Mouse (Mus musculus) cerebellum, adult (tissue): Measurements from ENCODE around the gene Tigd4.
A peak's percentile ranks its signal among the peaks of the same experiment; 100 is the strongest.
"Not testable (repeated sequence)": the region's sequence is repeated elsewhere in the genome, so short reads cannot be mapped to it uniquely, and the experiment has no call there.

ENCODE experiments used
- ATAC-seq: cut with Nextera tagmentation; 2 replicates; pipeline ENCODE4 v1.9.2; 2017; ENCODE audit warnings: mild to moderate bottlenecking, moderate library complexity, mixed read lengths; ENCODE audit not compliant: insufficient number of reproducible peaks, low FRiP score, low TSS enrichment

Gene Tigd4

GRCm38 (mm10) chr3:84593274-84593673 is at the start of gene Tigd4:
Gene Tigd4, plus strand, starts transcription at chr3:84593574.
- ATAC-seq = no peak

DNA sequence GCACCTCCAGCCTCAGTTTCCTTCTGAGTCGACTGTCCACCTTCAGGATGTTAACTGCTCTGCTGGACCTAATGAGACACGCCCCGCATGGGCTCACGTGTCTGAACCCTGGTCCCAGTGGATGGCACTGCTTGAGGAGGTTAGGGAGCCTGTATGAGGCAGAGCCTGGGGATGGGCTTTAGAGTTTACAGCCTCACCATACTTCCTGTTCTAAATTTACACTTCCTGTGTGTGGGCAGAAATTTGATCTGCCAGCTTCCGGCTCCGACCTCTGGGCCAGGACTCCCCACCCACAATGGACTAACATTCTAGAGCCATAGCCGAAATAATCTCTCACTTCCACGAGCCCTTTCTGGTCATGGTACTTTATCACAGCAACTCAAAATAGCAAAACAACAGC is 46.2 kb upstream of the Tigd4 start:
- ATAC-seq = no peak

- no peak for ATAC-seq
Observed at GRCm38 (mm10) chr3:84555780-84556179, 37.6 kb upstream of the Tigd4 start.

DNA sequence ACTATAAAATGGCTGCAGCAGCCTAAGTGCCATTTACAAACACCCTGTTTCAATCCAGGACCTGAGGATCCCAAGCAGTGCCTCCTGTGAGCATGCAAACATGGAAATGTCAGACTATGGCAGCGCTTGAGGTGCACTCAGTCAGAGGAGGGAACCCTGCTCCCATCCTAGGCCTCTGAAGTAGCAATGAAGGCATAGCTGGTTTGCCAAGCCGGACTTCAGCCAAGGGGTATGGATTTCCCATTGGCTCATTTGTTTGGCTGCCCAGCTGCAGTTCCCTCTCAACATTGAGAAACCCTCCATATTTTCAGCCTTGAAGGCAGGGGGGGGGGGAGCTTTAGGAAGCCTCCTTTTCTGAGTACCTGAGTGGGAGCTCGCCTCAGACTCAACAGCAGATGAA is 35.1 kb upstream of the Tigd4 start:
- ATAC-seq = no peak

DNA sequence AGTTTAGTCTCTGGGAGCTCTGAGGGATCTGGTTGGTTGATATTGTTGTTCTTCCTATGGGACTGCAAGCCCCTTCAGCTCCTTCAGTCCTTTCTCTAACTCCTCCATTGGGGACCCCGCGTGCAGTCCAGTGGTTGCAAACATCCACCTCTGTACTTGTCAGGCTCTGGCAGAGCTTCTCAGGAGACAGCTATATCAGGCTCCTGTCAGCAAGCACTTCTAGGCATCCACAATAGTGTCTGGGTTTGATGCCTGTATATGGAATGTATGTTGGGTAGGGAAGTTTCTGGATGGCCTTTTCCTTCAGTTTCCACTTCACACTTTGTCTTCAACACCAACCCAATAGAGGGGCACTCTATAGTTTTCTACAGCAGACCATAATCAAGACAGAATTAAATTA is 30.5 kb upstream of the Tigd4 start:
- not testable (repeated sequence) for ATAC-seq

- no peak for ATAC-seq
Observed at GRCm38 (mm10) chr3:84563415-84563814, 30.0 kb upstream of the Tigd4 start.

- no peak for ATAC-seq
Observed at GRCm38 (mm10) chr3:84568540-84568939, 24.8 kb upstream of the Tigd4 start.

GRCm38 (mm10) chr3:84569587-84569986 is 23.8 kb upstream of the Tigd4 start:
- ATAC-seq = no peak

DNA sequence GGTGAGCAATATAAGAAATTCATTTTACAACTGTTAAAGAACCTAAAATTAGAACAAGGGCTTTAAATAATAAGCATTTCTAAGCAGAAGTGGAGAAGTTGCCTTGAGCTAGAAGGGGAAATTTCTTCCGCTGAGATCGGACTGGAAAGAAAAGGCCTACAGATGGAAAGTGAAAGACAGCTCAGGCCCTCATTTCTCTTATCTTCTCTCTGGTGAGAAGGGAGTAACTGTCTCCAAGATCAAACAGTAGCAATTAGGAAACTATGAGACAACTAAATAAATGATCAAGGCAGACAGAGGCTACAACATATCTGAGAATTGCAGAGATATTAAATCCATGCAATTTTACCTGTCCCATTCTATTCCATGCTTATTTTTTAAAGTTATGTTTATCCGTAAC is 22.9 kb upstream of the Tigd4 start:
- ATAC-seq = no peak

DNA sequence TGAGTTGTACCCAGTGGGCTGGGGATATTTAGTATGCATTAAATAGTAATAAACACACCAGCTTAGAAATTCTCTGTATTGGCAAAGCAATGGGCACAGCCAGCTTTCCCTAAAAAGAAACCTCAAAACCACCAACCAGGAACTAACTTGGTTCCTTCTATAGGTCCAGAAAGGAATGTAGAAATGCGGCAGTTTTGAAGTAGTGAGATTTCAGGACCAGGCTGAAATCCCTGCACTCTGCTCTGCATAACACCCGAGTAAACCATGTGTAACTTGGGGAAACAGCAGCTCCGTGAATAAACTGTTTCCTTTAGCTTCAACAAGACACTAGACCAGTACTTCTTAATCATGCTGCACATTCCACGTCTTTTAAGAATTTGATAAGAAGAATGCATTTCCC is 12.7 kb upstream of the Tigd4 start:
- no peak for ATAC-seq

DNA sequence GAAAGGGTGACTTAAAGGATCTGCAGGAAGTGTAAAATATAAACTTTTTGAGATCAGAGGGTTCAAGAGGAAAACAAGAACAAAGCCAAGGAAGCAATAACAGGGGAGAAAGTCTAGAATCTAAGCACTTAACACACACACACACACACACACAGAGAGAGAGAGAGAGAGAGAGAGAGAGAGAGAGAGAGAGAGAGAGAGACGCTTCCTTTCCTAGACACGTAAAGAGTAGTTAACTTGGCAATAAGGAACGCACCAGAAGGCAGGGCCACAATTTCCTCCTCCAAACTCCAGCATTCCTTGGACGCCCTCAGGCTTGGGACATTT is 11.7 kb upstream of the Tigd4 start:
- ATAC-seq = no peak; the same call in 1 of the 2 replicates

DNA sequence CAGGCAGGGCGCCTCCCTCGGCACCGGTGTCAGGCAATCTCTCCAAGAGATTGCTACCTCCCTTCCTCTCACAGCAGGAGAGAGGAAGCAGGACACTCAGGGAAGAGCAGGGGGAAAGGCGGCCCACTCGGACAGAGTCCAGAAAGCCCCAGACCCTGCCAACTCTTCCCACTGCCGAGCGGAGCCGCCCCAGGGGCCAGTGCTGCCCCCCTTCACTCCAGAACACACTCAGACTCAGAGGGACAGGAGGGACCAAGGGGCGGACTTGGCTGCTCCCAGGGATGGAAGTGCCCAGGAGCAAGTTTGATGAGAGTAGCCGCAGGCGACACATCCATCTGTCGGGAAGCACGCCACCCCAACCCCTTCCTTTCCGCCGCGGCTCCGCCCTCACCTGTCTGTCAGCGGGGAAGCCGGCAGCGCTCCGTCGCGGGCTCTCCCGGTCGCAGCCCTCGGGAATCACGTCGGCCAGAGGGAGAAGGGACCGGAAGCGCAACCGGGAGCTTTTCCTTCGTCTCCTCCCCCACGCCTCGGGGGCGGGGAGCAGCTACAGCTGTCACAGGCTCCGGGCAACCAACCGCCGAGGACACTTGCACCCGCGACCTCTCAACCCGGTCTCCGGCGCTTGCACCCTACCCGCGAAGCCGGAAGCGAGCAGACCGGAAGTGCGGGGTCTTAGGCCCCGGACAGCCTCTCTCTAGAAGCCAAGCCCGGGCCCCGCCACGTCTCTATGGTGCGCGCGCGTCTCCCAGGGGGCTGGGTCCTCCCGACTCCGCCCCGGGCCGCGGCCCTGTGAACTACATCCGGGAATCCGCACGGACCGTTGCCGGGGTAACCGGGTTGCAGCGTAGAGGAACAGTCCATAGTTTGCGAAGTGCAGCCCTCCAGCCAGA is 11.1 kb upstream of the Tigd4 start, which contains the start of gene Arfip1:
Arfip1 (minus strand) TSS at position 603 of the 890 bp plus-strand sequence.
- ATAC-seq = peak; percentile 94

GRCm38 (mm10) chr3:84582913-84583276 is 10.5 kb upstream of the Tigd4 start:
- no peak for ATAC-seq

DNA sequence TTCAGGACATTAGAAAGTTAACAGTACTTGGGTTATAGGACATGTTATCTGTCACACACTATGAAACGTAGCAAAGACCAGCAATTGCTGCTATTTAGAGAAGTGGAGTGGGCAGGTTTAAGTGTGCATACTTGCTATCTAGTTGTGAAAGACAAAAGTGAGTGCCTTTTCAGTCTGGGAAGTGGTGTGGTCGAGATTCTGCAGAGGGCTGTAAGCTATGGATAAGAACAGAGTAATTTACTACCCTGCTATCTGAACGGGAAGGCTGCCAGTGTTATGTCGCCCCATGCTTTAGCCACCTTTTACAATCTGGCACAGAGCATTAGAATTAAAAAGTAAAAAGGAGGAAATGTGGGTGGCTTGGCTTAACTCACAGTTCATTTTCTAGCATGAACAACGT is 6.6 kb upstream of the Tigd4 start:
- ATAC-seq = no peak

- no peak for ATAC-seq
Observed at GRCm38 (mm10) chr3:84594894-84595676, 1.7 kb downstream of the Tigd4 start.

DNA sequence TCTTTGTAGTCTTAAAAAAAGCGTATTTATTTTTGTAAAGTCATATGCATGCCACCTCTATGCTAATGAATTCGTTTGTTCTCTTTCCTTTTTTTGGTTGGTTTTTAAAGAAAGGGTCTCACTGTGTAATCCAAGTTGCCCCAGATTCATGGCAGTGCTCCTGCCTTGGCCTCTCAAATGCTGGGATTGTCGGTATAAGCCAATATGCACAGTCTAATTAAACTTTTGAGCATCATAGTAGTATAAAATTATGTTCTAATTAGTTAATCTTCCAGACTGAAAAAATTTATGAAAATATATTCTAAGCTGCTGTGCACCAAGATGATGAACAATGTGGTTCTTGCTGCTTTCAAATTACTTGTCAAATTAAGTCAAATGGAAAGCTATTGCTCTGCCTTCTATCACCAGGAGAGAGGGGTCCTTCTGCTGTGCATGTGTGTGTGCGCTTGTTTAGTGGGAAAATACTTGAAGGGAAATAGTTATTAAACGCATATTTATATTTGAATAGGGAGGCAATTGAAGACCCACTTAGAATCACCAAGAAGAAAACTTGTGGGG is 2.4 kb downstream of the Tigd4 start:
- ATAC-seq = no peak

DNA sequence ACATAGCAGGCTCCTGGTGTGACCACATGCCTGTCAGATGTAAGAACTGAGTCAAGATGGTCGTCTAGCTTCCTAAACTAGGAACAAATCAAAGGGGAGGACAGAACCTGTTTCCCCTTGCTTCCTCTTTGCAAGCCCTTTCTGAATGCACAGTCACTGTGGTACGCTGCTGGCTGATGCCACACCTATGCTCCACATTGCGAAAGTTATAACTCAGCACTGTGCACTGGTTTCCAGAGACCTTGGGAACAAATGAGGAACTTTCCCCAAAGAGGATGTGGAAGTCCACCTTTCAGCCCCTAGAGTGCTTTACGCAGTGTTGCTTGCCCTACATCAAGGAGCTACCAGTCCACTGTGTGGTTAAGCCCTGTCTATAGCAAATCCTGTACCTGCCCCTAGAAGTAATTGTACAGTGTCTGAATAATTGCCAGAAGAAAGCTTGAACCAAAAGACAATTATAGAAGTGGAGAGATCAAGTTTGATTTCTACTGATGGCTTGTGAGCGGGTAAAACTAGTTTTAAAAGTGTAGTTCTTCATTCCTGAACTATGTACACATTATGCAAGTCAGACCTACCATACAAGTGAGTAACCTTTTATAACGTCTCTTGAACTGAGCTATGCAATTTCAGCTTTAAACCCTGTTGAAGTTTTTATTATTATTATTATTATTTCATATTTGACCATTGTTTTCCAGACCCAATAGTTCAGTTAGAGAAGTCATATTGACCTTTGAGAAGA is 4.8 kb downstream of the Tigd4 start:
- no peak for ATAC-seq

- no peak for ATAC-seq
Observed at GRCm38 (mm10) chr3:84598756-84599155, 5.4 kb downstream of the Tigd4 start.

- ATAC-seq = no peak
Observed at GRCm38 (mm10) chr3:84601870-84602495, 8.6 kb downstream of the Tigd4 start.

GRCm38 (mm10) chr3:84602759-84603158 is 9.4 kb downstream of the Tigd4 start:
- no peak for ATAC-seq
